Mouse (Mus musculus) embryonic facial prominence, embryonic 11.5 days (tissue): ENCODE measurements around the gene Olfr1382. TPM values are rescaled to one million over a fixed set of nuclear protein-coding genes. Genes with fewer than 3 reads are reported as not detected.
A peak's percentile ranks its signal among the peaks of the same experiment; 100 is the strongest.
"Not testable (repeated sequence)": the region's sequence is repeated elsewhere in the genome, so short reads cannot be mapped to it uniquely, and the experiment has no call there.

Source experiments
- ATAC-seq: fragments of 200-750 bp; cut with Nextera tagmentation; replicated peaks from 2 replicates; pipeline ENCODE4 v1.8.0; 2017; ENCODE audit warnings: low read depth; ENCODE audit not compliant: insufficient number of reproducible peaks, low FRiP score, low TSS enrichment
- DNase-seq: peaks from one replicate; pipeline ENCODE4 v3.0.0-alpha.2; 2015; ENCODE audit warnings: low spot score
- H3K27ac ChIP-seq: fragments of 300-500 bp; sonication (generic); replicated peaks from 2 replicates; pipeline ENCODE4 v1.5.1; 2014; ENCODE audit warnings: mild to moderate bottlenecking, low read depth, low read length, control low read depth
- H3K27me3 ChIP-seq: fragments of 300-500 bp; sonication (generic); 2 replicates; pipeline ENCODE4 v1.6.1; 2014; ENCODE audit warnings: mild to moderate bottlenecking, low read length, moderate library complexity, mixed read lengths; ENCODE audit not compliant: control insufficient read depth, insufficient read depth
- H3K36me3 ChIP-seq: fragments of 300-500 bp; sonication (generic); replicated peaks from 2 replicates; pipeline ENCODE4 v1.6.1; 2014; ENCODE audit warnings: low read depth, mild to moderate bottlenecking, low read length, moderate library complexity, mixed read lengths; ENCODE audit not compliant: control insufficient read depth, insufficient read depth
- H3K4me1 ChIP-seq: fragments of 300-500 bp; sonication (generic); 2 replicates; pipeline ENCODE4 v1.6.1; 2014; ENCODE audit warnings: low read length, mixed read lengths; ENCODE audit not compliant: control insufficient read depth, insufficient read depth
- H3K4me2 ChIP-seq: fragments of 300-500 bp; sonication (generic); 2 replicates; pipeline ENCODE4 v1.6.1; 2014; ENCODE audit warnings: low read depth, mild to moderate bottlenecking, control low read depth, low read length, moderate library complexity
- H3K4me3 ChIP-seq: fragments of 300-500 bp; sonication (generic); 2 replicates; pipeline ENCODE4 v1.5.1; 2014; ENCODE audit warnings: low read depth, low read length, control low read depth
- H3K9ac ChIP-seq: fragments of 300-500 bp; sonication (generic); replicated peaks from 2 replicates; pipeline ENCODE4 v1.6.1; 2014; ENCODE audit warnings: mild to moderate bottlenecking, control low read depth, low read length
- H3K9me3 ChIP-seq: fragments of 300-500 bp; sonication (generic); replicated peaks from 2 replicates; pipeline ENCODE4 v1.6.1; 2016; ENCODE audit warnings: mild to moderate bottlenecking, low read length, inconsistent platforms, mixed read lengths; ENCODE audit not compliant: control insufficient read depth
- WGBS: fragments of 180-500 bp; shearing (Covaris S2); extraction: QIAGEN DNeasy Blood & Tissue Kit; methylation state at CpG from one replicate; pipeline ENCODE4 v1.1.7; 2014; 5-methylcytosine and 5-hydroxymethylcytosine counted together
- polyA plus RNA-seq: library from polyadenylated mRNA; unstranded; fragments of >200 nt; fragmentation: Nextera tagmentation; extraction: Ambion mirVana; gene quantifications from 2 replicates; pipeline ENCODE4 v1.2.1, GENCODE M21; 2014

The Olfr1382 gene
- not detected in 2 replicates for polyA plus RNA-seq

DNA sequence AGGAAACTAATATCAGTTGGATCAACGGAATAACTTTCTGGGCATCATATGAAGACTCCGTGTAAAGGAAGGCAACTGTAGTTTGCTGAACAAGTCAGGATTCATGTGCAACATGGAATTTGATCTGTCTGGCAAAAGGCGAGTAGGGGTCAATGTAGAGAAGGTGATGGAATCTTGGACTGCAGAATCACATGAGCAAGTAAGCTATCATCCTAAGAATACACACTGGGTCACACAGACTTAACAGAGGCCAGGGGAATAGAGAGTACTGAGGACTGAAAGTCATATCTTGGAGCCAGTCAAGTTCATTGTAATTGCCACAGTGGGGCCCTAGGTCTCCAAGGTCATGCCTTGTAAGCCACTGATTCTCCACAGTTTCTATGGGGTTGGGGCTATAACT is at the start of gene Olfr1382:
Olfr1382 (plus strand) TSS at position 301 of the 400 bp plus-strand sequence.
- 85% methylated on average over 3 of the region's 3 CpGs for WGBS
- no peak within 1 kb of the TSS for H3K27ac ChIP-seq
- no peak for DNase-seq

DNA sequence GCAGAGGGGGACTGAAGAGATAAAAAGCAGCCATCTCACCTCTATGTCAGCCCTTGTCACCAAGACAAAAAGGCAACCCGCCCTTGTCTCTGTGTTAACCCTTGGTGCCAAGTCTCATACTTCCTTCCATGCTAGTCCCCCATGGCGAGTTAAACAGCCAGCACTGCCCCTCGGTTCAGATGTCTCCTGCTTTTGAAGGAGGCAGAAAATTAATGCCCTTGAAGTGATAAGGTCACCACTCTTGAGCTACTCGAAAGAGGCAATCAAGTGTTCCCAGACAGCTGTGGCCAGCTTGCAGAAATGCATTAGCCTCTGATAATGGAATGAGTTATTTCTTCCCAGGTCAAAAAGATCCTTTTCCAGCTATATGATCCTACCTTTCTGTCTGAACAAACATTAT is 42.1 kb upstream of the Olfr1382 start:
- H3K4me3 ChIP-seq, result no peak overlapping the region
- H3K9ac ChIP-seq, result no peak overlapping the region
- no peak for DNase-seq
- H3K4me1 ChIP-seq, result no peaks in the 10 kb centered on the region
- H3K27ac ChIP-seq, result no peak overlapping the region
- H3K27me3 ChIP-seq, result no peaks in the 10 kb centered on the region
- H3K9me3 ChIP-seq, result no peaks in the 10 kb centered on the region
- no peaks in the 10 kb centered on the region for H3K36me3 ChIP-seq
- no peak for ATAC-seq
- no peak overlapping the region for H3K4me2 ChIP-seq
- WGBS, result 56% methylated on average over 4 of the region's 4 CpGs

More for the DNA sequence above, at the start of gene Olfr1382:
- H3K9ac ChIP-seq, result no peak within 1 kb of the TSS
- H3K36me3 ChIP-seq, result no peaks in the 10 kb centered on the region
- no peak within 1 kb of the TSS for H3K4me2 ChIP-seq
- no peaks in the 10 kb centered on the region for H3K9me3 ChIP-seq
- no peak for ATAC-seq
- H3K4me3 ChIP-seq, result no peak within 1 kb of the TSS
- no peaks in the 10 kb centered on the region for H3K4me1 ChIP-seq
- no peaks in the 10 kb centered on the region for H3K27me3 ChIP-seq

DNA sequence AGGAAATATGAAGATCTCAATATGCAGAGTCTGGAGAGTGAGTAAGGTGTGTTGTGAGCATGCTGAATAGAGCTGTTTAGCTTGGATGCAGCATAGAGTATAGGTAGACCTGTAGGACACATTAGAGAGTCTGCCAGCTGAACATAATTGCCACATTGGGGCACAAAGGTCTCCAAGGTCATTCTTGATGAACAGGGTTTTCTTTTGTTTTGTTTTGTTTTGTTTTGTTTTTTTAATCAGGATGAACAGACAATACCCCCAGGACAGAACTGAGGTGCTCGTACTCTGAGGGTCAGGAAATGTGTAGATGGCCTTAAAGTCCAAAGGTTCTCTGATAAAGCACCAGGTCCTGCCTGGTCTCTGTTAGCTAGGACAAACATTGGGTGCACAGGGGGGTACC is 39.3 kb upstream of the Olfr1382 start, which contains the start of gene Olfr1385:
Olfr1385 (plus strand) TSS at position 301 of the 400 bp plus-strand sequence.
- H3K9ac ChIP-seq, H3K9me3 ChIP-seq, H3K36me3 ChIP-seq, H3K27me3 ChIP-seq, H3K4me1 ChIP-seq, ATAC-seq, H3K4me3 ChIP-seq, DNase-seq, H3K4me2 ChIP-seq, H3K27ac ChIP-seq: not testable (repeated sequence)
- 71% methylated on average over 1 of the region's 1 CpGs for whole genome bisulfite sequencing

DNA sequence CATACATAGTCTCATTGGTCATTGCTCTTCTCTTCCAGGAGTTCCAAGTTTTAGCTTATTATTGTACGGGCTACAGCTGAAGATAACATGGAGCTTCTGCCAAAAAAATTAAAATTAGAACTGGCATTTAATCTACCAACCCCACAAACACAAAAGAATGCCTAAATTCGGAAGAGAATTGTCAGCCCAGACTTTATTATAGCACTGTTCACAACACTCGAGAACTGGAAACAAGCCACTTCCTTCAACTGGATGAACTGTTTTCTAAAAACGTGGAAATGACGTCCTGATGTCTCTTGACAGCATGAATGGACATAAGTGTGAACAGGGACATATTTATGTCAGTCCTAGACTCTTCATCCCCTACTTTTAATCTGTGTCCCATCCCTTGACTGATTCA is 10.0 kb upstream of the Olfr1382 start:
- no peaks in the 10 kb centered on the region for H3K9me3 ChIP-seq
- no peak overlapping the region for H3K4me3 ChIP-seq
- no peak overlapping the region for H3K27ac ChIP-seq
- no peaks in the 10 kb centered on the region for H3K4me1 ChIP-seq
- no peaks in the 10 kb centered on the region for H3K27me3 ChIP-seq
- no peak overlapping the region for H3K9ac ChIP-seq
- no peaks in the 10 kb centered on the region for H3K36me3 ChIP-seq
- H3K4me2 ChIP-seq, result no peak overlapping the region
- 71% methylated on average over 5 of the region's 5 CpGs for WGBS
- DNase-seq (no peak), ATAC-seq (no peak)

DNA sequence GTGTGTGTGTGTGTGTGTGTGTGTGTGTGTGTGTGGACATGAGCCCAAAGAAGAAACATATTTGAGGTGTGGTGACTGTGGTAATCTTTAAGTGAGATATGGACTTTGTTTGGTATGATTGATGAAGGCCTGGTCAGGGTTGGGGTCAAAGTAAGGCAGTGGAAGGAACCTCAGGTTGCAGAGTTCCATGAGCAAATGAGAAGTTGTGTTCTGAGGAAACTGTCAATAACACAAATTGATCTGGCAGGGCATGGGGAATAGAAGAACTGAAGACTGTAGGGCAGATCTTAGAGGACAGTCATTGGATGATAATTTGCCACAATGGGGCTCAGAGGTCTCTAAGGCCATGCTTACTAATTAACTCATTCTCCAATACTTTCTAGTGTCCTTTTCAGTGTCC is 8.7 kb upstream of the Olfr1382 start, which contains the start of gene Olfr1383:
Olfr1383 (plus strand) TSS at position 301 of the 400 bp plus-strand sequence.
- DNase-seq (no peak), ATAC-seq (no peak)
- Histone ChIP-seq H3K9me3 (no peaks in the 10 kb centered on the region), H3K27me3 (no peaks in the 10 kb centered on the region), H3K4me2 (no peak within 1 kb of the TSS), H3K9ac (no peak within 1 kb of the TSS), H3K4me3 (no peak within 1 kb of the TSS), H3K27ac (no peak within 1 kb of the TSS), H3K4me1 (no peaks in the 10 kb centered on the region), H3K36me3 (no peaks in the 10 kb centered on the region)

DNA sequence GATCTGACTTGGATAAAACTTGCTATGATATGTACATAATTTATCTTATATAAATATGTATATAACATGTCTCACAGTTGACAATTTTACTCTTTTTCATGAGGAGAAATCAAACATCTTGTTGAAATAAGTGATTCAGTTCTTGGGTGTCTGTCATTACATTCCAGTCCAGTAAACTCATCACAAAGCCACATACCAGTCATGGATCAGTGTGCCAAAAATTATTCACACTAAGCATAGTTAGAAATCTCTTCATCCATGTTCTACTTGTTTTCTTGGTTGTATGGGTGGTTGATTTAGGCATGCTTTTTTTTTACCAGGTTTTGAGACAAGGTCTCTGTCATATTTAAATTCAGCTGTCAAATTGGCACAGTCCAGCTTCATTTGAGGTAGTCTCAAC is 4.7 kb downstream of the Olfr1382 start:
- Histone ChIP-seq H3K36me3 (no peaks in the 10 kb centered on the region), H3K9ac (no peak overlapping the region), H3K4me2 (no peak overlapping the region), H3K4me3 (no peak overlapping the region), H3K4me1 (no peaks in the 10 kb centered on the region), H3K9me3 (no peaks in the 10 kb centered on the region), H3K27ac (no peak overlapping the region), H3K27me3 (no peaks in the 10 kb centered on the region)
- ATAC-seq (no peak), DNase-seq (no peak)

DNA sequence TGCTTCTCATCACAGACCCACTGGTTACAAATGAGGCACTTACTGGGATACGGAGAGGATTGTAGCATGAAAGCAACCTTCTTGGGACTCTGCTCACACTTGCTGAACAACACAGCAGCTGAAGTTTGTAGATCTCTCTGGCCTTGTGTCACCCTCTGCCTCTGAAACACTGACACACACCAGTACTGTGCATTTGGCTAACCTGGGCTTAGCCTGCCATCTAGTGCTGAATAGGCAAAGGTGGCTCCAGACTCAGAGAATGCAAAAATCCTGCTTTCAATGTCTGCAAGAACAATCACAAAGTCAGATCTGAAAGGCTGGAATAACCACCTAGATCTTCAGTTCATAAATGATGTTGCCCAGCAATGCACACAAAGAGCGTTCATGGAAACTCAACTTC is 8.6 kb downstream of the Olfr1382 start:
- not testable (repeated sequence) for ATAC-seq, H3K9ac ChIP-seq, H3K4me3 ChIP-seq, H3K27ac ChIP-seq, H3K4me2 ChIP-seq, H3K36me3 ChIP-seq, H3K27me3 ChIP-seq, H3K4me1 ChIP-seq, H3K9me3 ChIP-seq
- 84% methylated on average over 2 of the region's 2 CpGs for WGBS
- DNase-seq, result peak; percentile 1

DNA sequence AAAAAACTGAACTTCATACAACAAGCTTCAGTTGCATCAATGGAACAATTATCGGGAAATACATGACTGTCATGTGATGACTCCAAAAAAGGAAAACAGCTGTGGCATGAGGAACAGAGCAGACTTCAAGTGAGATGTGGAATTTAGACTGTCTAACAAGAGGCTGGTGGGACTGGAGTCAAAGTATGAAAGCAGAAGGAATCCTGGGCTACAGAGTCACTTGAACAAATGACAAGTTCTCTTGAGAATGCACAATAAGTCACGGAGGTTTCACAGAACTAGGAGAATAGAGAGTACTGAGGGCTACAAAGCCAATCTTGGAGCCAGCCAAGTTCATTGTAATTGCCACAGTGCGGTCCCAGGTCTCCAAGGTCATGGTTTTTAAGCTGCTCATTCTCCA is 15.1 kb downstream of the Olfr1382 start, which contains the start of gene Olfr1381:
Olfr1381 (plus strand) TSS at position 301 of the 400 bp plus-strand sequence.
- not testable (repeated sequence) for DNase-seq, H3K9me3 ChIP-seq, H3K4me1 ChIP-seq, H3K27ac ChIP-seq, H3K36me3 ChIP-seq, ATAC-seq, H3K4me2 ChIP-seq, H3K27me3 ChIP-seq, H3K9ac ChIP-seq, H3K4me3 ChIP-seq
- 74% methylated on average over 3 of the region's 3 CpGs for WGBS
